Mouse (Mus musculus) left cerebral cortex, postnatal 36 days (tissue): ENCODE results near the gene Tspan9. TPM values are rescaled to one million over a fixed set of nuclear protein-coding genes. Genes with fewer than 3 reads are reported as not detected.

ENCODE experiments used
- DNase-seq, 2 experiments: peaks; one replicate each; pipeline ENCODE4 v3.0.0; 2021 to 2022; ENCODE audit warnings: low spot score in 2 of 2, mixed read lengths in 1 of 2
- intact Hi-C: fragments of 180-260 bp; cut with DNase I; formaldehyde crosslinking; loops from one replicate; pipeline ENCODE4 v1.15.1; 2025
- total RNA-seq, 2 experiments: library from RNA; stranded (reverse); gene quantifications; 2 replicates each; pipeline ENCODE4 v1.2.3; 2021

Gene Tspan9
- total RNA-seq, 2 experiments from 2014 or later = 47.5 to 62.9 TPM

DNA sequence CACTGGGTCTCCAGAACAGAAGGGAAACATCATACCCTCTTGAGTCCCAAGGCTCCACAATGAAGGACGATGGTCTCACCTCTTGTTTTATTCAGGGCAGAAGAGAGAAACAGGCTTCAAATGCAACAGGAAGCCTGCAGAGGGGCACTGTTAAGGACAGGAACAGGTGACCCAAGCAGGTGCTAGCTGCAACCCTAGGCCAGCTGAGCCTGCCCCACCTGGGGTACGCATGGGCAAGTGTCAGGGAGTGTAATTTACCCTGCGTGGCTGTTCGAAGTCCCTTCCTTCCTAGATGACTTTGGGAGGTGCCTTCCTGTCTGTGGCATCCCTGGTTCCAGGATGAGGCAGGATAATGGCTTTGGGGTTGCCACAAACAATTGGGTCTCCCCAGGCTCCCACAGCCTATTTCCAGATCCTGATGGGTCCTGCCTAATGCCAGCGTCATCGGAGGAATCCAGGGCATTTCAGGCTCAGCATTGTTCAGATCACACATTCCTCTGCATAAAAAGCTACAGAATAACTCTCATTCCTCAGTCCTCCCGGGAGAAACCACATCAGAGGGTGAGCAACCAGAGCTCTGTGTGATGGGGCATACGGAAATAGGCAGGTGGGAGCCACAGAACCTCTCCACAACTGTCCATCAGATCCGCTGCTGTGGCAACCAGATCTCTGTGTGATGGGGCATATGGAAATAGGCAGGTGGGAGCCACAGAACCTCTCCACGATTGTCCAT is 90.2 kb downstream of the Tspan9 start:
- intact Hi-C loops = no loop called here
- no peak for DNase-seq

DNA sequence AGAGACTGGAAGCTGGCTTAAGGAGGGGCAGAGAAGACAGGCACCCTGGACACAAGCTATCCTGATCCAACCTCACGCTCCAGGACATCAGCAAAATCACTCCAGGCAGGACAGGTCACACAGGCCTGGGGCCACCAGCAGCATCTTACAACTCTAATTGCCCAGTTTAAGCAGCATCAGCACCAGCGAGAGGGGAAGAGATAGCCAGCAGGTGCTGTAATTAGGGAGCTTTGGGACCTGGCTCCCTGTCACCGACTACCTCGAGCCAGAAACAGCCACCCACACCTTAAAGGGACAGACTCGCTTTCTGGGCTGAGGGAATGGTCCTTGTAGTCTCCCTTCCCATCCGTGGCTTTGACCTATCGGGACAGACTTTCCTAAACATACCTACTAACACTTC is 95.7 kb downstream of the Tspan9 start:
- no peak for DNase-seq
- intact Hi-C loops = no loop called here

DNA sequence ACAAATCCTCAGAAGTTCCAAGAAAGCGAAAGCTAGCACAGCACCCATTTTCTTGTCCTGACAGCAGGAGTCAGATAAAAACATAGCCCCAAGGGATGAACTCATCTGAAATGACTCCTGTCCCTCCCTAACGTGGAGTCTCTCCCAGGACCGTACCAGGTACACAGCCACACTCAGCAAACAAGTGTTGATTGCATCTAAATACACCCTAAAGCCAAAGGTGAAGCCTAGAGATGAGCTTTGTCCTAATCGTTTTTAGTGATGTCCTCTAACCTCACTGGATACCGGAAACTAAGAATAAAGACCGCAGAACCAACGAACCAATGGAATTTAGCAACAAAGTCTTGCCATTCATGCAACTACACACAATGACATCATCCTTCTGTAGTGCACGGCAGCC is 96.2 kb downstream of the Tspan9 start:
- intact Hi-C loops = no loop called here
- no peak for DNase-seq

DNA sequence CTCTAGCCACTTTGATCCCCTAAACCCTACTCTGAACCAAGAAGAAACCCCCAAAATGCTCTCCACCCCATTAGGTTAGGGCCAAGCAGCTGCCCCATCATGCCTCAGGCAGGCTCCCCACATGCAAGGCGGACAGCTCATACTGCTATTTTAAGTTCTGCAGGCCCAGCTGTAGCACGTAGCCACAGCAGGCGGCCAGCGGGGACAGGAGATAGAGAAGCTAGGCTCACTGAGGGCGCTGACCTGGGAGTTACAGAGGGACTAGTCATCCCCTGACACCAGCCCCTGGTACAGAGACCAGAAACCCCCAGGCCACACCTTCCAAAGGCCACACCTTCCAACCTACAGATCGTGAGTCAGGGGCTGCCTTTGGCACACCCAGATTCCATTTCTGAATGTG is 96.6 kb downstream of the Tspan9 start:
- no peak for DNase-seq
- intact Hi-C loops = no loop called here

DNA sequence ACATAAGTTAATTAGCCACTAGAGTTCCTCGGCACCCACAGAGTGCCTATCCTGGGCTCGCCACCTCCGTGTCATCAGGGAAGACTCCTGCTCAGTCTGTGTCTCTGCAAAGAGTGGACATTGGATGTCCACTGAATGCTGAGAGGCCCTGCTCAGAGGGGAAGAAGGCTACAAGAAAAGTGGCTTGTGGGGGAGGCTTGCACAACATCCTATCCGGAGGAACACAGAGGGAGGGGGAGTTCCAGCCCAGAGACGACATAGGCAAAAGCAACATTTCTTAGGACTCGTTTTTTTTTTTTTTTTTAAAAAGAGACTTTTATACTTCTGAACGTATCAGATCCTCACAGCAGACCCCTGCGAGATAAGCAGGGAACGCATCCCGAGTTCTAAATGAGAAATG is 98.7 kb downstream of the Tspan9 start:
- no peak for DNase-seq
- intact Hi-C loops = no loop called here

DNA sequence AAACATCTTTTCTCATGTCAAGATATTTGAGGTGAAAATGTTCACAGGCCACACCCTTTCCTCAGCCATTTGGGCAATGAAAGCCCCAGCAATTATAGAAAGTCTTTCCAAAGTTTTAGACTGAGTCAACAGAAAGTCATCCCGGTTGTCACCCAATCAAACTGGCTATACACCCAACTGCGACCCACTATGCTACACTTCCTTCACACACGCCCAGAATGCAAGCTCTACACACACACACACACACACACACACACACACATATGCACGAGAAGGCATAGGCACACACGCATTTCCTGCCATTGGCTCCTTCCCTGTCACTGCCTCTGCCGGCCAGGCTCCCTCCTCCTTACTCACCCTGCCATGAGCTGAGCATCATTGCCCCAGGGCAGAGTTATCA is 99.9 kb downstream of the Tspan9 start:
- DNase-seq = no peak
- intact Hi-C loops = no loop called here

DNA sequence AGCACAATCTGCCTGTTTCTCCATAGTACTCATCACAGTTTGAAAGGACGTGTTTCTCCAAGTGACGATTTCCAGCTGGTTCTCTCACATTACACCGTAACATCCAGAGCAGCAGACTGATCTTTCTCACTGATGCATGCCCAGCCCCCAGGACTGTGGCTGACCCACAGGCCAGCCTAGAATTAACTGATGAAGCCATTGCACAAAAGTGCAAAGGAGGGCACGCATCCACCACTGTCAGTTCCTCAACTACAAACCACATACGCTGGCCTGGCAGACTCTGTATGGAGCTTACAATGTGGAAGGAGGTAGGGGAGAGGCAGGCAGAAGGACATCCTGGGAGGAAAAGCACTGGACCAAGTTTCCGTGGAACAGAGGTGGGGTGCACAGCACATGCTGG is 101.6 kb downstream of the Tspan9 start:
- intact Hi-C loops = no loop called here
- DNase-seq = no peak

DNA sequence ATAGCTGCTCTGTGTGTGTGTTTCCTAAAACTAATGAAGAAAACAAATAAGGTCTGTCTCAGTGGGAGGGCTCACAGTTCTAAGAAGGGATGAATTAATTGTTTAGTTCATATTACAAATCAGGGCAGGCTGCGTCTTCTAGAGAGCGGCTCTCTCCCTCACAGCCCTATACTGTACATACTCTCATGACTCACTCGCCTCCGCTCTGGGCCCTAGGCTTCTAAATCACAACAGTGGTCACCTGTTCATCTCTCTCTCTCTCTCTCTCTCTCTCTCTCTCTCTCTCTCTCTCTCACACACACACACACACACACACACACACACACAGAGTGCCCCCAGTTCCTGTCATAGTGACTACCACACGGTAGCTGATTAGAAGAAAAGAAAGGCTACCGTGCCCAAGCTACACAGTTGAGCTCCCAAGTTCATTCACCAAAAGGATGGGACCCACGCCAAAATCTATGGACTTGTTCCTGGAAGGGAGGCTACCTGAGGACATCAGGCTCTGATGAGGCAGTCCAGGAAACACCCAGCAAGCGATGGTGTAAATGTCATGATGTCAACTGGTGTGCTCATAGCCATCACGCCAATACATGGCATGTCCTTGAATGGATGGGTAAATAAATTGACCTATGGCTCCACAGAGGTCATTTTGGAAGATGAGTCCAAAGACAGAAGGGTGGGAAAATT is 104.2 kb downstream of the Tspan9 start:
- intact Hi-C loops = no loop called here
- no peak for DNase-seq

DNA sequence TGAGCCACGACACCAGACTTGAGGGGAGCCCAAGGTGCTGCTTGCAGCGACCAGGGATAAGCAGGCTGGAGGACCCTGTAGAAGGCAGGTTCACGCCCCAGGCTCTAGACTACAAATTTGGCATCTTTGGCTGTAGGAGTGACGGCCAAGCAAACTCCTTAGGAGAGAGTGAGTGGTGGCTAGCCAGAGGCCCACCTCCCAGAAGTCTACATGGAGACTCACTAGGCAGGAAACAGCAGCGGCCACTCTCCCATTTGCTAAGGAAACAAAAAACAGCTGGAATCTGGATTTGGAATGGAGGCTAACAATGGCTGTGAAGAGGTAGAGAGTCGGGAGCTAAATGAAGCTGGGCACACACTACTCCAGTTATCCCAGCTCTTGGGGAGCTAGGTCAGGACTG is 104.8 kb downstream of the Tspan9 start:
- intact Hi-C loops = no loop called here
- DNase-seq = no peak

DNA sequence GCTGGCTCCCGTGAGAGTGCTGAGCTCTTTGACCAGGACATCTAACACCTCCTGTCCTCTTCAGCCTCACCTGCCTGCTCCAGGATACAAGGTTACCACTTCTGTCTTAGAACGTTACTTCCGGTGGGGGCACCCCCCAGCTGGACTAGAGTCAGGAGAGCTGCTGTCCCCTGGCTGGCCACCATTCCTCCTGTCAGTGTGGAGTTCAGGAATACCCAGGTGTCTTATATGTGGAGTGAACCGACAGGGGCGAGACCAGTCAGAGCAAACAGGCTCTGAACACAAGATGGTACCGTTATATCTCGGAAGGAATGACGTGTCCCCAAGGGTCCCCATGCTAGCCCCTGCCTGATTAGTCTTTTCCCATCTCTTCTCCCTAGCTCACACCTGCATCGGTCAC is 106.8 kb downstream of the Tspan9 start:
- no peak for DNase-seq
- intact Hi-C loops = no loop called here

DNA sequence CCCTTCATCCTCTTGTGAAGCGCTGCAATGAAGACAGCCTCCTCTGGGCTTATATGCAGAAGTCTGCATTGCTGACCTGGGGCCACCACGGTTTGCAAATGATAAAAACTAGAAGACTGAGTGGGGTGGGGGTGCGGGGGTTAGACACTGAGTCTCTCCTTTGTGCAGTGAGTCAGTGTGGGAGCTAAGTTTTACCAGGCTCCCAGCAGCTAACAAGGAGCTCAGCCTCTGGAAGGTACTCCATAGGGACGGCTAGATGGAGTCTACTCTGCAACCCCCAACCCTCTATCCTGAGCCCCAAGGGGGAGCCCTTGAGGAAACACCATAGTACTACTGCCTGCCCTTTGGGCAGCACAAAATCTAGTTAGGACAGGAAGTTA is 107.5 kb downstream of the Tspan9 start:
- intact Hi-C loops = loop anchor here (2.0 kb wide), 2 partner anchors 55 to 109 kb away; no protein-coding TSS in a partner anchor
- no peak for DNase-seq

DNA sequence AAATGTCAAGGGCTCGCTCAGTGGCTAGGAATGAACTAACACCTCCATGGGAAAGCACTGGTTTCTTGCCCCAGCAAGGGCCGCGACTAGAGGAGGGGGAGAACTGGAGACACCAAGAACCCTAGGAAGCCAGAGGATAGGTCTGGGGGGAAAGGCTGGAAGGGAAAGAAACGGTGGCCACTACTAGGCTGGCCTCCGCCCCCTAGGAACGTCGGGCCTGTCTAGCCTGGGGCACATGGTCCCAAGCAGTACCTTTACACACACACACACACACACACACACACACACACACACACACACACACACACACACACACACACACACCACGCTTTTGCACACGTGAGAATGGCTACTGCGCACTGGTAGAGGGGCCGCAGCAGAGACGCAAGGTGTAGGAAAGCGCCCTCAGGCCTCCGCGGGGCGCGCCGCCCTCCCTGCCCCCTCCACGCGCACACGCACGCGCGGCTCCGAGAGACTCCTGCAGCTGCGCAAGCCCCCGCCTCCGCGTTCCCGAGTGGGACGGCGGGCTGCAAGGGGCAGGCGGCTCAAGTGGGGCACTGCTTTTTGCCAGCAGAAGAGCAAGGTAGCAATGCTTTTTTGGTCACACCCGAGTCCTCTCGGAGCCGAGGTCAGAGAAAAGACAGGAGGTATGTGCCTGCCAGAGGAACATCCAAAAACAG is 108.0 kb downstream of the Tspan9 start:
- intact Hi-C loops = loop anchor here (2.0 kb wide), 2 partner anchors 55 to 109 kb away; no protein-coding TSS in a partner anchor
- peak; percentile 75 to 76 for DNase-seq

DNA sequence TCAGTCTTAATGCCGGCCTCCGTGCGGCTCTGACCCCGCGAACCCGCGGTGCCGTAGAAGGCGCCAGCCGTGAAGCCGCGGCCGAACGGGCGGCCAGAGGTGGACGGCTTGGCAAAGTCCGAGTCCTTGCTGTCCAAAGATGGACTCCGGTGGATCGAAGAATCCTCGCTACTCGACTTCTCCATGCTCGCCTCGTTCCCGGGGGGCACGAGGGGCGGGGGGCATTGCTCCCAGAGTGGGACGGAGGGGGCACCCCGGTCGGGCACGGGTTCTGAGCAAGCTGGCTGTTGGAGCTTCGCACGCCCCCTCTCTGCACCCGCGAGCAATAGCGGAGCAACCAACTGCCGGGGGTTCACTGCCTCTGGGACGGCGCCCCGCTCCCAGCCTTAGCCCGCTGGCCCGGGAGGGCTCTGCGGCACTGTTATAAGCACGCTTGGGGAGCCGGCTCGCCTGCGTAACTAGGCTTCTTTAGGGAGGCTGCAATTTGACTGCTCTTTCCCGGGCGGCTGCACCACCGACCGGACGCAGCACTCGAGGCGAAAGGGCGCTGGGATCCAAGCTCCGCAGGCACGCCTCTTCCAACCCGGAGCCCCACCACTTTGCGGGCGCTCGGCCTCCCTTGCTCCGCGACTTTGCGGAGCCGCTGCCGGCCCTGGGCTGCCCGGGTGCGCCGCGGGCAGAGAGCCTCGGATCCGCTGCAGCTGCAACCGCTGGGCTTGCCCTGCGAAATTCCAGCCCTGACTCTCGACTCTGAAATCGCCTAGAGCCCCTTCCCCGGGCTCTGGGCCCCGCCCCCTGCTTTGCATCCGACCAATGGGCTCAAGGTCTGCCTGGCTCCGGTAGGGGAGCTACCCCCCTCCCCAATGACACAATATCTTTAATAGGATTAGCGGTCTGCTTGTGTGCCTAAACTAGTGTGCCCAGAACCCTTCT is 108.8 kb downstream of the Tspan9 start:
- peak; percentile 50 to 59 for DNase-seq
- intact Hi-C loops = loop anchor here (2.0 to 5.0 kb wide), 3 partner anchors 56 to 110 kb away; no protein-coding TSS in a partner anchor

DNA sequence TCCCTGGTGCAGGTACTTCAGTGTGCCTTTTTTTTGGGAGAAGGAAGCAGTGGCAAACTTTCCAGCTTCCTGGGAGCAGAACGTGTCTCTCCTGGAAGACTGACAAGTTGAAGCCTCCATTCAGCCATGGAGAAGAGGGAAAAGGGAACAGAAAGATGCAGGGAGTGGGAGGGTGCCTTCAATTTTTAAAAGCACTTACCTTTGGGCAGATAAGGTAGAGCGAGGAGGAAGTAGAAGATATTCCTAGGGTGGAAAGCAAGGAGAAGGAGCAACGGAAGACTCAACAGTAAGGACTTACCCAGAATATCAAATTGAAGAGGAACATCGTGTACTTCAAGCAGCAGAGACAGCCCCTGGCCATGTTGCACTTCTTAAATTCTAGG is 109.5 kb downstream of the Tspan9 start:
- intact Hi-C loops = loop anchor here (2.0 to 5.0 kb wide), 3 partner anchors 57 to 111 kb away; no protein-coding TSS in a partner anchor
- no peak for DNase-seq

DNA sequence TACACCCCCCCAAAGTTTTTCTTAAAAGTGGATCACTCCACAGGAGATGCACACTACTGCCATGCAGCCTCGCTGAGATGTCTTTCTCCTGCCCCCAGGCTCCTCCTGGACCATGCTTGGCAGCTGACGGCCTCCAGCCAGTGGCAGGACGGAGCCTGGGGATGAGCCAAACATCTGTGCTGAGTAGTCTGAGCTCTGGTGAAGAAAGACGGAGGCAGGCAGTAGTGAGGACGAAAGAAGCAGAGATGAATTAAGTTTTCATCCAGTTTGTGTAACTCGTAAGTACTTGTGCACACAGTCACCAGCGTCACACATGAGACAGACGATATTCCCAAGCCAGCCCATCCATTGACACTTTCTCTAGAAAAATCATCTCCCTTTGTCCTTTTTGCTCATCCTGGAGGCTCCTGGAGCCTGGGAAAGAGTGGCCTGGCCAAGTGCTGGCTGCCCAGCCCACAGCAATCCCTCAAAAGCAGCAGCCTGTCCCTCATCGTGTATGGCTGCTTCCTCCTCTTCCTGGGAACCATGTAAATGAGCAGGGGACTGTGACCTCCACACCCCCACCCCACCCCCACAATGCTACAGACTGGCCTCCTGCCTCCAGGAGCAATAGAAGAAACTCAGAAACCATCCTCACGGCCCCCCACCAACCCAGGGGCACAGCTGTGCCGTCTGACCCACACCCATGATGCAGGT is 110.1 kb downstream of the Tspan9 start:
- intact Hi-C loops = loop anchor here (5.0 kb wide), 1 partner anchor 61 kb away; no protein-coding TSS in a partner anchor
- no peak for DNase-seq

DNA sequence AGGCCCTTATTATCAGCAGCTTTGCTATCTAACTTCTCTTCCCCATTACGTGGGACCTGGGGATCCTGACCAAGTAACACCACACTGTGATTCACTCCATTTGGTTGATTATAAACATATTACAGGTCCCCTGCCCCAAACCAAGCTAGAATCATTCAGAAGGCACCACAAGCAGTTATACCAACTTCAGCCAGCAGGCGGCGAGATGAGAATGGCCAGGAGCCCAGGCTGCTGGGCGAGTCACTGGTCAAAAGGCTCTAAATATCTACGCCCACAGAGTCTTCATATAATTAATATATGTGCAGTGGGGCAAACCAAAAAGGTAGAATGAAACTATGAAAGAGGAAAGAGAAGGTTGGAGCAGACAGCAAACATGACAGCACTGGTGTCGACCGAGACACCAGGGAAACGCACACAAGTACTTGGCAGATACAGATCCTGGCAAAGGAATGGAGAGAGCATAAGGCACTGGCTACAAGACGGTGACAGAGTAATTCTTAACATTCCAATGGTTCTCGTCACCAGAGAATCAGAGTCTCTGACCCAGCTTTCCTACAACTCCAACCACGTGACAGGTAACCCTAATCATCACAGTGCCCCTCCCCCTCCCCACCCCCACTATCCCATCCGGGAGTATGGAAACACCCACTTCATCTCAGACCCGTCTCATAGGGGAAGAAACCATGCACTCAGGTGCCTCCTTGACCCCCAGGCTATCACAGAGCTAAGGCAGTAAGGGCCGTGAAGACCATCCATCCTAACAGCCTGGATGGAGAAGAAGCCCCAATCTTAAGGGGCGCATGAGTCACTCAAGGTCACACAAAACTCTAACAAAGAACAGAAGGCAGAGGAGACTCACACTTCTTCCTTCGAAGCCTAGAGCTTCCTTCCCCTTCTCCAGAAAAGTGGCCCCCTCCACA is 110.9 kb downstream of the Tspan9 start:
- intact Hi-C loops = loop anchor here (5.0 kb wide), 1 partner anchor 60 kb away; no protein-coding TSS in a partner anchor
- peak; percentile 76 to 79 for DNase-seq

DNA sequence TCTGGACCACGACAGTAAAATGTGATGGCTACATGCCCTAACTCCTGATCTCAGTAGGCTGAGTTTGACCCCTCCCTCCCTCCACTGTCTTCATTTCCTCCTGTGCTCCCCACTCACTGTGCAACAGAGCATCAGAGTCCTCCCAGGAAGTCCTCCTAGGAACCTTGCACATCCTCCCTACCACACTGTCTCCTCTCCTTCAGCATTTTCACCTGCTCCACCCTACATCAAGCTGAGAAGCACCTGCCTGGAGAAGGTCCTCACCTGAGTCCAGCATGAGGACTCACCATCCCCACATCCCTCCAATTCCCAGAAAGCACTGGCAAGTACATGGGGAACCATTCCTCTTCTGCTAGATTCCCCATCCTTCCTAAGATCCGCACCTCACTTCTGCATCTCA is 111.8 kb downstream of the Tspan9 start:
- intact Hi-C loops = loop anchor here (5.0 kb wide), 1 partner anchor 59 kb away; no protein-coding TSS in a partner anchor
- no peak for DNase-seq

DNA sequence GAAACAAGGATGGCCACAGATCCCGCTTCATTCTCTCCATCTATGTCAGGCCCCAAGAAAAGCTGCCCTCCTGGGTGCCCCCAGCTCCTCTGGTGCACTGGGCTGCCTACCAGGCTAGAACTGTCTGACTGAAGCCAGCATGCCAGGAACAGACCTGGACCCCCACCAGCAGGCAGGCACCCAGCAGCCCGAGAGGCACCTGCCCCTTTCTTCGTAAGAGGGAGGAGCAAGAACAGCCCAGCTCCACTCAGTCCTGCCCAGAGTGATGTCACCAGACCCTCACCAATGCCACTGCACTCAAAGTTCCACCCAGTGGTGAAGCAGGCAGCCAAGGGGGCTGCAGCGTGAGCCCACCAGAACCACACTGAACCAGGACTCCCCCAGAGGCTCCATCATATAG is 112.3 kb downstream of the Tspan9 start:
- DNase-seq = no peak
- intact Hi-C loops = loop anchor here (5.0 kb wide), 1 partner anchor 59 kb away; no protein-coding TSS in a partner anchor
